In genomic region chr10:106719936-106720335, GRCm38 (mm10) we compare ENCODE assay signal across 29 mouse cellular contexts.
DNase-seq lines count a peak whose midpoint lies in the region.
"Had no signal": no experiment of that assay in that cellular context is flagged by ENCODE, and none has a peak within 500 bp of the region (broad histone marks: within the 10 kb centered on the region; RNA-seq: fewer than 3 reads in every experiment).

No protein-coding gene starts in this region.

- H3K4me3 ChIP-seq in forebrain, embryonic 10.5 days: no peak overlapping the region
- H3K4me3 ChIP-seq: embryonic facial prominence, embryonic 10.5 days; heart, adult 2 months; intestine, embryonic 15.5 days; left cerebral cortex, adult 2 months; liver, embryonic 13.5 days; megakaryocyte, embryonic 14.5 days; midbrain, embryonic 15.5 days; myocyte; neural tube, embryonic 13.5 days; stomach, embryonic 15.5 days had no signal

- DNase-seq in adrenal gland, postnatal 14 days: peak; percentile 3
- DNase-seq in adrenal gland, adult 18-20 months (ENCODE audit: low spot score in 2 of 2): no peak
- peak; percentile 3 for DNase-seq in layer of hippocampus, adult 9-11 months
- no peak for DNase-seq in layer of hippocampus, adult 8-10 months (ENCODE audit: low spot score in 2 of 2)
- peak; percentile 62 for DNase-seq in cerebellum, adult 9-10 months
- peak; percentile 38 for DNase-seq in retina, embryonic 14.5 days (ENCODE audit: low spot score)
- no peak for DNase-seq in forebrain, embryonic 10.5 days (ENCODE audit: extremely low spot score, low spot score)
- no peak for DNase-seq in lung, postnatal 14 days
- DNase-seq: adrenal gland, adult 8-10 months; forebrain, postnatal 0 days; gastrocnemius, postnatal 36 days; heart, adult 2 months; heart, postnatal 36 days; kidney, adult 8-10 months; kidney, postnatal 14 days; liver, embryonic 13.5 days; lung, embryonic 14.5 days; lung, postnatal 36 days; thymus, adult 2 months; thymus, postnatal 4 days had no signal

- H3K27ac ChIP-seq in forebrain, embryonic 10.5 days: no peak overlapping the region
- H3K27ac ChIP-seq: embryonic facial prominence, embryonic 10.5 days; heart, adult 2 months; hindbrain, embryonic 14.5 days; intestine, embryonic 15.5 days; left cerebral cortex, adult 2 months; liver, embryonic 13.5 days; midbrain, embryonic 15.5 days; neural tube, embryonic 13.5 days; stomach, embryonic 15.5 days had no signal

- H3K4me1 ChIP-seq in forebrain, embryonic 10.5 days: no peaks in the 10 kb centered on the region
- H3K4me1 ChIP-seq: embryonic facial prominence, embryonic 10.5 days; intestine, embryonic 15.5 days; liver, embryonic 13.5 days; megakaryocyte, embryonic 14.5 days; midbrain, embryonic 15.5 days; neural tube, embryonic 13.5 days; stomach, embryonic 15.5 days had no signal

- WGBS in forebrain, embryonic 10.5 days: 69% methylated on average over 2 of the region's 2 CpGs

- no peaks in the 10 kb centered on the region for H3K27me3 ChIP-seq in forebrain, embryonic 10.5 days (ENCODE audit: poor library complexity, severe bottlenecking)
- H3K27me3 ChIP-seq: intestine, embryonic 15.5 days; liver, embryonic 13.5 days; megakaryocyte, embryonic 14.5 days; midbrain, embryonic 15.5 days; neural tube, embryonic 13.5 days; stomach, embryonic 15.5 days had no signal

- no peaks in the 10 kb centered on the region for H3K9me3 ChIP-seq in forebrain, embryonic 10.5 days
- H3K9me3 ChIP-seq: embryonic facial prominence, embryonic 10.5 days; intestine, embryonic 15.5 days; liver, embryonic 13.5 days; stomach, embryonic 15.5 days had no signal

- H3K36me3 ChIP-seq in forebrain, embryonic 10.5 days (replicated peaks): no peaks in the 10 kb centered on the region
- H3K36me3 ChIP-seq: embryonic facial prominence, embryonic 10.5 days; intestine, embryonic 15.5 days; liver, embryonic 13.5 days; midbrain, embryonic 15.5 days; neural tube, embryonic 13.5 days; stomach, embryonic 15.5 days had no signal

Comparison
In these comparisons a context has a peak if more than half of its experiments do, and no peak if none do; other contexts are left out.
1. DNase-seq: peak in adrenal gland, postnatal 14 days (single experiment), layer of hippocampus, adult 9-11 months (single experiment), cerebellum, adult 9-10 months (single experiment) and retina, embryonic 14.5 days (single experiment); none in adrenal gland, adult 18-20 months (0 of 2), layer of hippocampus, adult 8-10 months (0 of 2), forebrain, embryonic 10.5 days (single experiment) and lung, postnatal 14 days (single experiment).